Mouse (Mus musculus): ENCODE results near the gene Aldh3a1. TPM values are rescaled to one million over a fixed set of nuclear protein-coding genes. Genes with fewer than 3 reads are reported as not detected.
A peak's percentile ranks its signal among the peaks of the same experiment; 100 is the strongest.

The Aldh3a1 gene
- total and polyA plus RNA-seq, 3 experiments, result 0.08 TPM; not detected in 2

DNA sequence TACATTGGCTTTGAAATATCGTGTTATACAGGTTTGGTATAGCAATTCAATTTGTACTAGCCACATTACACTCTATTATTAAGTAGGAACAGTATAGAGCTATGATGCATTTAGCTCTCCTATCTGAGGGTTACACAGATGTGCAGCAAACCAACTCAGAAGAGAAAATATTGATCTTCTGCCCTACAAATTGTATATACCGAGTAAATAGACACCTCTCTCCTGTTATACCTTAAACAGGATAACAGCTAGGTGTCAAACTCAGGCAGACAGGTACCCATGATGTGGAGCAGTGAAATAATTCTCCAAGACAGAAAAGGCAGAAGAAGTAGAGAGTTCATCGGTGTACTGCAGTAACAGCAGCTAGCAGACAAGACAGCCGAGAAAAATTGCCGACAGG, 31.6 kb upstream of the Aldh3a1 start:
- Histone ChIP-seq H3K4me1 (ENCODE audit: control insufficient read depth in 1 of 2, insufficient read depth in 2 of 2, low read length in 2 of 2) (peaks cover 12 to 13% of the 10 kb centered on the region in 2 experiments), H3K36me3 (ENCODE audit: control insufficient read depth in 1 of 2, insufficient read depth in 2 of 2, low read length in 2 of 2) (peaks cover 0 to 18% of the 10 kb centered on the region in 2 experiments; a peak in 2 of 4 replicates), H3K9ac (ENCODE audit: control insufficient read depth, low read depth, low read length, poor library complexity, severe bottlenecking) (peak overlapping the region; percentile 58), H3K27me3 (ENCODE audit: control insufficient read depth in 1 of 2, insufficient read depth in 2 of 2, low read length in 2 of 2) (no peaks in the 10 kb centered on the region; a peak in 1 of 4 replicates), H3K79me2 (ENCODE audit: control insufficient read depth, insufficient read depth, low read length, poor library complexity) (peaks cover 19% of the 10 kb centered on the region), H3K9me3 (replicated peaks; ENCODE audit: insufficient read depth, low read length) (no peaks in the 10 kb centered on the region), H3K27ac (ENCODE audit: control insufficient read depth, low read depth, low read length) (peak overlapping the region; percentile 50), H3K4me3 (ENCODE audit: control insufficient read depth in 1 of 2, insufficient read depth in 1 of 2, low read depth in 2 of 2, low read length in 2 of 2) (peak overlapping the region; percentile 44 to 63)
- no peak for DNase-seq (ENCODE audit: low read depth, low spot score)
- TF ChIP-seq CTCF (IDR thresholded peaks at IDR 0.05 in 2 of 3, conservative IDR thresholded peaks at IDR 0.05 in 1 of 3; ENCODE audit: control insufficient read depth in 1 of 3, insufficient read depth in 1 of 3, low read depth in 2 of 3, low read length in 3 of 3, poor library complexity in 1 of 3, severe bottlenecking in 1 of 3) (no peak), NELFE (IDR thresholded peaks at IDR 0.05; ENCODE audit: low read depth, low read length) (peak; percentile 12; the same call in 1 of the 2 replicates), CHD1 (IDR thresholded peaks at IDR 0.05; ENCODE audit: low read depth, low read length) (peak; percentile 51; the same call in 1 of the 2 replicates), TAL1 (IDR thresholded peaks at IDR 0.05; ENCODE audit: low read length) (no peak), ZNF384 (IDR thresholded peaks at IDR 0.05; ENCODE audit: low read depth, low read length) (0 out of 2 replicates have a peak, but pooled peaks have one; percentile 2), MYC (IDR thresholded peaks at IDR 0.05; ENCODE audit: low read depth, low read length) (peak; percentile 21; the same call in 1 of the 2 replicates), MXI1 (IDR thresholded peaks at IDR 0.05; ENCODE audit: low read depth, low read length) (0 out of 2 replicates have a peak, but pooled peaks have one; percentile 13)

DNA sequence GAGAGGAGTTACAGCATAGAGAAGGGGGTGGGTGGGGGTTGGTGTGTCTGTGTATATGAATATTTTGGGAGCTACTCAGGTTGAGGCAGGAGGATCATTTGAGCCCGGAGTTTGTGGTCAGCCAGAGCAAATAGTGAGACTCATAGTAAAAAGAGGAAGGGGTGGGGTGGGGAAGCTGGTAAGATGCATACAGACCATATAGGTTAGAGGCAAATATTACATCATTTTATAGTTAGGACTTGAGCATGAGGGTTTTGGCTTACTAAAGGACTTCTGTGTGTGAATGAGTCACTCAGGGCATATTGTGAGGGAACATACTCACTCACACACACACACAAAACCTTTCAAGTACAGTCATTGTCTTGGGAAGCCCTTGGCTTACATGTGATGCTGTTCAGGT, 31.0 kb upstream of the Aldh3a1 start:
- Histone ChIP-seq H3K9me3 (replicated peaks; ENCODE audit: insufficient read depth, low read length) (no peaks in the 10 kb centered on the region), H3K4me1 (ENCODE audit: control insufficient read depth in 1 of 2, insufficient read depth in 2 of 2, low read length in 2 of 2) (peaks cover 12 to 13% of the 10 kb centered on the region in 2 experiments), H3K27ac (ENCODE audit: control insufficient read depth, low read depth, low read length) (peak overlapping the region; percentile 50), H3K27me3 (ENCODE audit: control insufficient read depth in 1 of 2, insufficient read depth in 2 of 2, low read length in 2 of 2) (no peaks in the 10 kb centered on the region; a peak in 1 of 4 replicates), H3K79me2 (ENCODE audit: control insufficient read depth, insufficient read depth, low read length, poor library complexity) (peaks cover 19% of the 10 kb centered on the region), H3K4me3 (ENCODE audit: control insufficient read depth in 1 of 2, insufficient read depth in 1 of 2, low read depth in 2 of 2, low read length in 2 of 2) (peak overlapping the region; percentile 44 to 63), H3K36me3 (ENCODE audit: control insufficient read depth in 1 of 2, insufficient read depth in 2 of 2, low read length in 2 of 2) (peaks cover 0 to 18% of the 10 kb centered on the region in 2 experiments; a peak in 2 of 4 replicates), H3K9ac (ENCODE audit: control insufficient read depth, low read depth, low read length, poor library complexity, severe bottlenecking) (peak overlapping the region; percentile 58)
- TF ChIP-seq MYC (IDR thresholded peaks at IDR 0.05; ENCODE audit: low read depth, low read length) (peak; percentile 24; the same call in 1 of the 2 replicates), JUND (IDR thresholded peaks at IDR 0.05; ENCODE audit: low read depth, low read length) (no peak), ETS1 (IDR thresholded peaks at IDR 0.05; ENCODE audit: low read depth, low read length) (peak; percentile 59; the same call in 1 of the 2 replicates)
- peak; percentile 76 for DNase-seq (ENCODE audit: low read depth, low spot score)

DNA sequence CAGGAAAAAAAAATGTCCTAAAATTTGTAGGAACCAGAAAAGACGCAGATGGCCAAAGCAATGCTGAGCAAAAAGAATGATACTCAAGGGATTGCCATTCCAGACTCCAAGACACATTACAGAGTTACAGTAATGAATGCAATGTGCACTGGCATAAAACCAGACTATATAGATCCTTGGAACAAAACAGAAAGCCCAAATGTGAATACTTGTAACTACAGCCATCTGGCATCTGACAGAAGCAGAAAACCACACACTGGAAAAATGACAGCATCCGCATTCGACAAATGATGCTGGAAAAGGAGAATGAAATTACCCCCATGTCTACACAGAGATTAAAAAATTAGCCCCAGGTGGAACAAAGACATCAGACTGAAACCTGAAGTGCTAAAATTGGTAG, 27.0 kb upstream of the Aldh3a1 start:
- no peak for DNase-seq (ENCODE audit: low read depth, low spot score)
- TF ChIP-seq MAFK (IDR thresholded peaks at IDR 0.05; ENCODE audit: borderline replicate concordance, low read depth, low read length) (no peak), E2F4 (IDR thresholded peaks at IDR 0.05; ENCODE audit: borderline replicate concordance, low read depth, low read length) (no peak), POLR2A (IDR thresholded peaks at IDR 0.05; ENCODE audit: control insufficient read depth in 1 of 2, insufficient read depth in 1 of 2, low read depth in 1 of 2, low read length in 2 of 2, poor library complexity in 1 of 2) (no peak), GATA1 (IDR thresholded peaks at IDR 0.05; ENCODE audit: low read depth, low read length) (no peak), KAT2A (conservative IDR thresholded peaks at IDR 0.05; ENCODE audit: low read depth, low read length) (no peak), SIN3A (IDR thresholded peaks at IDR 0.05; ENCODE audit: low read length) (no peak), CTCF (IDR thresholded peaks at IDR 0.05 in 2 of 3, conservative IDR thresholded peaks at IDR 0.05 in 1 of 3; ENCODE audit: control insufficient read depth in 1 of 3, insufficient read depth in 1 of 3, low read depth in 2 of 3, low read length in 3 of 3, poor library complexity in 1 of 3, severe bottlenecking in 1 of 3) (no peak), MXI1 (IDR thresholded peaks at IDR 0.05; ENCODE audit: low read depth, low read length) (no peak), UBTF (IDR thresholded peaks at IDR 0.05; ENCODE audit: borderline replicate concordance, insufficient read depth, low read depth, low read length) (no peak), GABPA (IDR thresholded peaks at IDR 0.05; ENCODE audit: low read depth, low read length) (no peak), ZC3H11A (IDR thresholded peaks at IDR 0.05; ENCODE audit: low read depth, low read length) (no peak), POLR2AphosphoS5 (IDR thresholded peaks at IDR 0.05; ENCODE audit: borderline replicate concordance, low read depth, low read length) (no peak), CHD2 (IDR thresholded peaks at IDR 0.05; ENCODE audit: low read length) (no peak)
- Histone ChIP-seq H3K4me3 (ENCODE audit: control insufficient read depth in 1 of 2, insufficient read depth in 1 of 2, low read depth in 2 of 2, low read length in 2 of 2) (no peak overlapping the region), H3K4me1 (ENCODE audit: control insufficient read depth in 1 of 2, insufficient read depth in 2 of 2, low read length in 2 of 2) (peaks cover 11 to 15% of the 10 kb centered on the region in 2 experiments), H3K9ac (ENCODE audit: control insufficient read depth, low read depth, low read length, poor library complexity, severe bottlenecking) (no peak overlapping the region), H3K79me2 (ENCODE audit: control insufficient read depth, insufficient read depth, low read length, poor library complexity) (no peaks in the 10 kb centered on the region), H3K9me3 (replicated peaks; ENCODE audit: insufficient read depth, low read length) (no peaks in the 10 kb centered on the region), H3K27me3 (ENCODE audit: control insufficient read depth in 1 of 2, insufficient read depth in 2 of 2, low read length in 2 of 2) (no peaks in the 10 kb centered on the region; a peak in 1 of 4 replicates), H3K36me3 (ENCODE audit: control insufficient read depth in 1 of 2, insufficient read depth in 2 of 2, low read length in 2 of 2) (peaks cover 0 to 16% of the 10 kb centered on the region in 2 experiments; a peak in 2 of 4 replicates), H3K27ac (ENCODE audit: control insufficient read depth, low read depth, low read length) (no peak overlapping the region)
